Mouse (Mus musculus): ENCODE data around the gene Iqcb1. TPM values are rescaled to one million over a fixed set of nuclear protein-coding genes. Genes with fewer than 3 reads are reported as not detected.

Iqcb1 gene
- total RNA-seq (2023) = 84.7 to 126 TPM (median 104 TPM) in 4 replicates

DNA sequence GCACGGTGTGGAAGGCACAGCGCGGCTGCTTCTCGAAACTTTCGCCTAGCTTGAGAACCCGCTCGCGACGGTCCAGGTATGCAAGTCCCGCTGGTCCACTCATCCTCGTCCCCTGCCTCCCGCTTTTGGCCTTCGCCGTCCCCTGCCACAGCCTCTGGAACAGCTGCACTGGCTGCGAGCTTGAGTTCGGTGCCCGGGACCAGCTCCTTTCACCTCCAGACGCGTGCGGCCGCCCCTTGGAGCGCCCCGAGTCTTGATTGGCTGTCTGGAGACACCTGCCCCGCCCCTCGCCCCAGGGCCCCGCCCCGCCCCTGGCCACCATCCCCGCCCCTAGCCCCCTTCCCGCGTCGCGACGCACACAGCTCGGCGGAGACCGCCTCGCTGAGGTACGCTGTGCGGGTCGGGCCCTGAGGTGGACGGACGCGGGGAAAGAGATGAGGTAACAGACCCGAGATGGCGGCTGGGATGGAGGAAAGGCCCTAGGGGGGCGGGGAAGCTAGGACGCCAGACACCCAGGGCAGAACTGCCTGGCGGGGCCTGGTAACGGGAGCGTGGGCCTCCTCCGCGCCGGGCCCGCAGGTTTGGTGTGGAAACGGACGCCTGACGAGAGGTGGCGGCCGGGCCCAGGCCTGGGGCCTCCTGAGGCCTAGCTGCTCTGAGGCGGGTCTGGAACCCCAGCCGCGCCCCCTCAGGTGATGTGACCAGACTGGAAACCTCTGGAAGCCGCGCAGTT is at the start of gene Iqcb1:
Gene Iqcb1, plus strand, starts transcription at position 332 of the 733 bp plus-strand sequence.

DNA sequence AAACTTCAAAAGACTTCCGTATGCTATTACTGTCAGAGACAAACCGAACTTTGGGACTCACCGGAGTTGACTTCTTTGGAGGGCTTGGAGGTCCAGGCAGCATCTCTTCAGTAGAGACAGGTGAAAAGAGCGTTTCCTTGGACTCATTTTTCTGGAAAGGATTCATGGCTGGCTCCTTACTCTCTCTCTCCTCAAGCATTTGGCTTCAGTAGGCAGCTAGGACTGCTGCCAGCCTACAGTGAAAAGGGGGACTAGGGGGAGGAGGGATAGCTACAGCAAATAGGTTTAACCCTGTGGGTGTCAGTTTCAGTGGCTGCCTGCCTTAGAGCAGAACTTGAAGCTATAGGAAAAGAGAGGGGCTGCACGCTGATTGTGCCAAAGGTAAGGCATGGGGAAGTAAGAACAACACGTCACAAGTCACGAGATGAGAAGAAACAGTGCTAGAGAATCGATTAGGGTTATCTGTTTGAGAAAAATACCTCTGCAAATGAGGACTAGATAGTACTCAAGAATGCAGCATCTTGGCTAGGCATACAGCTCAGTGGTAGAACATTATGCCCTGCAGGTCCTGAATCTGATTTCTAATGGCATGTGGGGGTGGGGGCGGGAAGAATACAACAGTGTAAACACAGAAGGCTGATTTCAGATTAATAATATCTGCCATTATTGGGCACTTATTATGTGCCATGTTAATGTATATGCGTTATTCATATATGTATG is 43.4 kb upstream of the Iqcb1 start, which contains the start of gene Slc15a2:
Gene Slc15a2, minus strand, starts transcription at position 369 of the 720 bp plus-strand sequence.

DNA sequence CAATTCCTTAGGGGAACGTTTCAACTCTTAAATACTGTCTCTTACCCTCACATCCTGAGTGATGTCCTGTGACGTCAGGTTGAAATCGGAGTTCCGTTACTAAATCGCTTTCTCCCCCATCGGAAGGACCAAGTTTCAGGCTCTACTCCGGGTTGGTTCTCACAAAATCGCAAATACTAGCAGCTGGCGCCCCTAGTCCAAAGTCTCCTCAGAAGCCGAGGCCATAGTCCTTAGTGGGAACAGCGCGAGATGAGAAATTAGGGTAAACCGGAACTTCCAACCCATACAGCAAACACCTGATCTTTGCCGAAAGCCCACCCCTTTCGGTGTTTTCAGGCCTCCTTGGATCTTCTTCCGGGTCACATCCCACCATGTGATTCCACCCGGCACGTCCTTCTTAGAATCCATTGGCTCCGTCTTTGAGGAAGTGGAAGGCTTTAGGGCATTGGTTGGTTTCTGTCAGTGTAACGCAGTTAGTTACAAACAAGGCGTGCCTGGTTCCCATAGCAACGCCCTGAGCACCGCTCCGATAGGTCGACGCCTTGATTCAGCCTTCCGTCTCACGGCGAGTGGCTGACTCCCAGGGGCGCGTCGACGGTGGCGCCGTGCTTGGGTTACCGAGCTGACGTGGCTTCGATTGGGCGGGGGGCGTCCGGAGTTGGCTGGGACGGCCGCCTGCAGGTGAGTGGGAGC is 46.5 kb downstream of the Iqcb1 start, which contains the start of the genes Eaf2 and Golgb1:
Gene Eaf2, minus strand, starts transcription at position 421 of the 693 bp plus-strand sequence.
Gene Golgb1, plus strand, starts transcription at position 558 of the 693 bp plus-strand sequence.

Other genes with a start within 250 kb of the Iqcb1 start
- 165 to 192 TPM (median 175 TPM) in 4 replicates for gene Cd86, start 162.3 kb upstream of the Iqcb1 start, total RNA-seq (2023)
- 20.1 to 24.4 TPM (median 22.1 TPM) in 4 replicates for gene Ildr1, start 134.4 kb upstream of the Iqcb1 start, total RNA-seq (2023)
- 16.8 to 100 TPM (median 29.4 TPM) in 4 replicates for gene Slc15a2, start 43.4 kb upstream of the Iqcb1 start, total RNA-seq (2023)
- gene Eaf2, start 46.6 kb downstream of the Iqcb1 start, total RNA-seq (2023) = 8.1 to 12.0 TPM (median 10.4 TPM) in 4 replicates
- gene Golgb1, start 46.8 kb downstream of the Iqcb1 start, total RNA-seq (2023) = 34.5 to 47.8 TPM (median 38.9 TPM) in 4 replicates
- gene Hcls1, start 106.6 kb downstream of the Iqcb1 start, total RNA-seq (2023) = 334 to 359 TPM (median 340 TPM) in 4 replicates
- 0.18 to 2.3 TPM (median 0.69 TPM) in 4 replicates for gene Fbxo40, start 162.1 kb downstream of the Iqcb1 start, total RNA-seq (2023)
- 5.2 to 8.0 TPM (median 5.8 TPM) in 4 replicates for gene Polq, start 183.4 kb downstream of the Iqcb1 start, total RNA-seq (2023)

Data from B cell, adult 62 days (primary cell).